Mouse (Mus musculus) testis, adult 2 months (tissue): Measurements from ENCODE around the gene 2310034G01Rik.

Experiments
- CTCF ChIP-seq: fragments of 200-500 bp; IDR thresholded peaks from 2 replicates; pipeline ENCODE4 v1.5.1; 2012; ENCODE audit warnings: low read depth, mild to moderate bottlenecking, inconsistent platforms, low read length, moderate library complexity; ENCODE audit not compliant: control insufficient read depth, insufficient read depth, insufficient replicate concordance
- POLR2A ChIP-seq: fragments of 200-500 bp; IDR thresholded peaks from 2 replicates; pipeline ENCODE4 v1.6.1; 2012; ENCODE audit warnings: low read depth, mild to moderate bottlenecking, inconsistent platforms, low read length, moderate library complexity; ENCODE audit not compliant: control insufficient read depth

DNA sequence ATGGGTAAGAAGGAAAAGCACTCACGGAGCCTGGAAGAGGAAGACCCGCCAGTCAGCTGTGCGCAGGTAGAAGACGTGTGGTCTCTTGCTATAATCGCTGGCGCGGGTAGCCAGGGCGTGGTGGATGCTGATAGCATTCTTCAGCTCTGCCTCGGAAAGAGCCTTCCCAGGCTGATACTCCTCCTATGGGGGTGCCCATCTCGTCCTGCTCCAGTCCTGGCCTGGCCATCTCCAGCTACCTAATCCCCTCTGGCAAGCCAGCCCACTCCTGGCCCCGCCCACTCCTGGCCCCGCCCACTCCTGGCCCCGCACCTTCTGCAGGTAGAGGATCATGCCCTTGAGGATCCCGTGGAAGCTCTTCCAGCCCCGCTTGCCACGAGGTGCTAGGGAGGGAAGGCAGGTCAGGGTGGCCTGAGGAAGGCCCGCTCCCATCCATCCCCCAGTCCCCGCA, 35.9 kb downstream of the 2310034G01Rik start:
- TF ChIP-seq CTCF (no peak), POLR2A (no peak)
